Mouse (Mus musculus): ENCODE results near the gene 2010109A12Rik.

GRCm38 (mm10) chr5:93207006-93207348 lies 659 bp downstream of the 2010109A12Rik start:
- no peak for TF ChIP-seq POLR2A (IDR thresholded peaks at IDR 0.05; ENCODE audit: low read depth, low read length)
- TF ChIP-seq CTCF (IDR thresholded peaks at IDR 0.05; ENCODE audit: extremely low read depth, insufficient read depth, insufficient read length, insufficient replicate concordance) = no peak

All from spleen, adult 2 months (tissue).